Mouse (Mus musculus): ENCODE results near the gene Car4. TPM values are rescaled to one million over a fixed set of nuclear protein-coding genes. Genes with fewer than 3 reads are reported as not detected.
A peak's percentile ranks its signal among the peaks of the same experiment; 100 is the strongest.

Car4 gene
- polyA plus RNA-seq (2012; rRNA removed), result 87.7 and 88.1 TPM in 2 replicates

DNA sequence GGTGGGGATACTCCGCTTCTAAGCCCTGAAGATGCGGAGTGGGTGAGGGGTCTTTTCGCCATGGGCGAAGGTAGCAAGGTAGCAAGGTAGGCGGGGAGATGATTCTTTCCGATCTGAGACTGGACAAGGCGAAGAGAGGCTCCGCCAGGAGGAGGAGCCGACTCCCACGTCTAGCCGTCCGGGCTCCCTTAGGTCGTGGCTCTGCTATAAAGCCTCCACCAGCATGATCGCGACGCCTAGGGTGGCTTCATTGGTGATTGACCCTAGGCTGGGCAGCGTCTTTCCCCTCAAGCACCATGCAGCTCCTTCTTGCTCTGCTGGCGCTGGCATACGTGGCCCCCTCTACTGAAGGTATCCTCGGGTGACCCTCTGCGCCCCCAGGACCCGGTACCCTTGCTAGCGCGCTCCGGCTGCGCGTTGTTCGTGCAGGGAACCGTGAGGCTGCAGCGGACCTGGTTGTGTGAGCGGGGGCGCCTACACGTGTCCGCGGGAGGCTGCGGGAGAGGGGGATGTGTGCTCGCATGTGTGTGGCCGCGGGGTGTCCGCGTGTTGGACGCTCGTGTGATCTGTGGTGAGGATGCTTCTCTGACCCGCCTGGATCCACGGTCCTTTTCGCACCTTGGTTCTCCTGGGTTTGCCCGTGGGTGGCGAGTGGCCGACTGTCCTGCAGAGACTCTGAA lies at the start of gene Car4:
Gene Car4 (plus strand): TSS at position 196 of the 680 bp plus-strand sequence.
- no peaks in the 10 kb centered on the region for H3K4me1 ChIP-seq (ENCODE audit: control insufficient read depth, insufficient read depth, low read length)
- peak; percentile 76 for TF ChIP-seq POLR2A (IDR thresholded peaks at IDR 0.05; ENCODE audit: extremely low read depth, insufficient read depth, low read length)
- TF ChIP-seq CTCF (IDR thresholded peaks at IDR 0.05; ENCODE audit: extremely low read depth, insufficient read depth, low read length), result no peak
- peak within 1 kb of the TSS; percentile 74 for H3K27ac ChIP-seq (ENCODE audit: insufficient read depth, low read length)
- H3K4me3 ChIP-seq (ENCODE audit: insufficient read depth, low read length), result peak within 1 kb of the TSS; percentile 71

DNA sequence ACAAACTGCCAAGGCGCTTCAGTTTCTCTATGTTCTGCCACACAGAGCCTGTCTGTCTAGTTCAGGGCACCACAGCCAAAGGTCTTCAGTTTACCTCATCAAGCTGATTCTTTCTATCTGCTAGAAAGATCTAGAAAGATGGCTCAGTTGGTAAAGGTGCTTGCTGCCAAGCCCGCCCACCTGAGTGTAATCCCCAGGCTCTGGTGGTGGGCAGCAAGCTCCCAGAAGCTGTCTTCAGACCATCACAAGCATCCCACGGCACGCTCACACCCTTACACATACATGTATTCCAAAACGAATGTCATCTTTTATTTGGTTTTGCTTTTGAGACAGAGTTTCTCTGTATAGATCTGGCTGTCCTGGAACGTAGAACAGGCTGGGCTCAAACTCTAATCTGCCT lies 49.1 kb upstream of the Car4 start:
- Histone ChIP-seq H3K4me1 (ENCODE audit: control insufficient read depth, insufficient read depth, low read length) (peaks cover 2% of the 10 kb centered on the region), H3K4me3 (ENCODE audit: insufficient read depth, low read length) (no peak overlapping the region), H3K27ac (ENCODE audit: insufficient read depth, low read length) (no peak overlapping the region)
- TF ChIP-seq CTCF (IDR thresholded peaks at IDR 0.05; ENCODE audit: extremely low read depth, insufficient read depth, low read length) (no peak), POLR2A (IDR thresholded peaks at IDR 0.05; ENCODE audit: extremely low read depth, insufficient read depth, low read length) (no peak)

DNA sequence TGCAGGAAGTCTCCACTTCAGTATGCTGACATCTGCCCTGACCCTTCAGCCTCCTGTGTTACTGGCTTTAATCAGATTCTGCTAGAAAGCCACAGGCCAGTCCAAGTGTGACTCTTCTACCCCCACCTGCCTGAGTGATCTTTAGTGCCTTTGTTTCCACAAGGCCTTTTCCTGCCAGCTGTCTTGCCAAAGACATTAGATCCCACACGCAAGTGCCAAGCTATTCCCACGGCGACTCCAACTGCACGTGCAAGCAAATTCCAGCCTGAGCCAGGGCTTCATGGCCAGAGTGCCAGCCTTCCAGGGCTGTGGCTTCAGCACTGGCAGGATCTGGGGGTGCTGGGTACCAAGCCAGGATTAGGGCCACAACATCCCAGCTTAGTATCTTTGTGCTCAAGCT lies 47.2 kb upstream of the Car4 start:
- Histone ChIP-seq H3K4me1 (ENCODE audit: control insufficient read depth, insufficient read depth, low read length) (peaks cover 2% of the 10 kb centered on the region; the same call in 1 of the 2 replicates), H3K27ac (ENCODE audit: insufficient read depth, low read length) (no peak overlapping the region), H3K4me3 (ENCODE audit: insufficient read depth, low read length) (no peak overlapping the region)
- TF ChIP-seq POLR2A (IDR thresholded peaks at IDR 0.05; ENCODE audit: extremely low read depth, insufficient read depth, low read length), result no peak
- no peak for TF ChIP-seq CTCF (IDR thresholded peaks at IDR 0.05; ENCODE audit: extremely low read depth, insufficient read depth, low read length)

DNA sequence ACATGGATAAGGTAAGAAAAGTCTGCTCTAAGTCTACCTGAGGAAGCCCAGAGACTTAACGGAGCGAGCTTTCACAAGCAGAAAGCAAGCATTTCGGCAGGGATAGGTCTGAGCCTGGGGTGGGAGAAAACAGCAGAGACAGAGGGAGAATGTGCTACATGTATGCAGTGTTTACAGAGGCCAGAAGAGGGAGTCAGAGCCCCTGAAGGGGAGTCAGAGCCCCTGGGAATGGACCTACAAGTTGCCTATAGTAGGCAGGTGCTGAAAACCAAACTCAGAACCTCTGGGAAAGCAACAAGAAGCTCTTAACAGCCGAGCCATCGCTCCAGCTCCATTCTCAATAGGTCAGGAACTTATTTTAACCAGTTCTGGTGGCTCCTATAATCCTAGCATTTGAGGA lies 42.9 kb upstream of the Car4 start:
- no peaks in the 10 kb centered on the region; the same call in 1 of the 2 replicates for H3K4me1 ChIP-seq (ENCODE audit: control insufficient read depth, insufficient read depth, low read length)
- H3K4me3 ChIP-seq (ENCODE audit: insufficient read depth, low read length), result no peak overlapping the region; the same call in 1 of the 2 replicates
- no peak overlapping the region for H3K27ac ChIP-seq (ENCODE audit: insufficient read depth, low read length)
- TF ChIP-seq POLR2A (IDR thresholded peaks at IDR 0.05; ENCODE audit: extremely low read depth, insufficient read depth, low read length), result no peak
- TF ChIP-seq CTCF (IDR thresholded peaks at IDR 0.05; ENCODE audit: extremely low read depth, insufficient read depth, low read length), result no peak

DNA sequence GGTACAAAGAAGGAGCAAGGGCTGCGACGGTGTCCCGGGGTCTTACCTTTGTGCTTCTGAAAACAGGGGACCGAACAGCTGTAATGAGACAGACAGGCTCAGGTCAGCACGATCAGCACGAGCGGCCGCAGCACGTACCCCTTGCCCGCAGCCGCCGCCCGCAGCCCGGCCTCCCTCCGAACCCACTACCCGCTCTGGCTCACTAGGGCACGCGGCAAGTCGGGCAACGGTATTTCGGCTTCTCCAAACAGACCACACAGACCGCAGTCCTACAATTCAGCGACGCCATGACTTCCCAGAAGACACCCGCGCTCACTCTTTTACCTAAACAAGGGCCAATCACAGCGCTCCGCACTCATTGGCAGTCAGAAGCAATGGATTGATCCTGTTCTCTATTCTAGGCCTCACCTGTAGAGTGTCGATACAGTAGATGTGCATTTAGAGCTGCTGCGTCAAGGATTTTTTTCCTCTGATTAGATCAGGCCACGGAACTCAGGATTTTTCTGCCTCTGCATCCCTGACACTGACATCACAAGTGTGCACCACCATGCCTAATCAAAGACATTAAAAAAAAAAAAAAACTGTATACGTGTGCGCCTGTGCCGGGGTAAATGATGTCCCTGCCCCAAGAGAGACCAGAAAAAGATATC lies 41.4 kb upstream of the Car4 start, which contains the start of gene Znhit3:
Gene Znhit3 (minus strand): TSS at position 314 of the 650 bp plus-strand sequence.
- Histone ChIP-seq H3K4me1 (ENCODE audit: control insufficient read depth, insufficient read depth, low read length) (no peaks in the 10 kb centered on the region; the same call in 1 of the 2 replicates), H3K4me3 (ENCODE audit: insufficient read depth, low read length) (peak within 1 kb of the TSS; percentile 75), H3K27ac (ENCODE audit: insufficient read depth, low read length) (no peak within 1 kb of the TSS)
- TF ChIP-seq POLR2A (IDR thresholded peaks at IDR 0.05; ENCODE audit: extremely low read depth, insufficient read depth, low read length) (peak; percentile 87), CTCF (IDR thresholded peaks at IDR 0.05; ENCODE audit: extremely low read depth, insufficient read depth, low read length) (no peak)

DNA sequence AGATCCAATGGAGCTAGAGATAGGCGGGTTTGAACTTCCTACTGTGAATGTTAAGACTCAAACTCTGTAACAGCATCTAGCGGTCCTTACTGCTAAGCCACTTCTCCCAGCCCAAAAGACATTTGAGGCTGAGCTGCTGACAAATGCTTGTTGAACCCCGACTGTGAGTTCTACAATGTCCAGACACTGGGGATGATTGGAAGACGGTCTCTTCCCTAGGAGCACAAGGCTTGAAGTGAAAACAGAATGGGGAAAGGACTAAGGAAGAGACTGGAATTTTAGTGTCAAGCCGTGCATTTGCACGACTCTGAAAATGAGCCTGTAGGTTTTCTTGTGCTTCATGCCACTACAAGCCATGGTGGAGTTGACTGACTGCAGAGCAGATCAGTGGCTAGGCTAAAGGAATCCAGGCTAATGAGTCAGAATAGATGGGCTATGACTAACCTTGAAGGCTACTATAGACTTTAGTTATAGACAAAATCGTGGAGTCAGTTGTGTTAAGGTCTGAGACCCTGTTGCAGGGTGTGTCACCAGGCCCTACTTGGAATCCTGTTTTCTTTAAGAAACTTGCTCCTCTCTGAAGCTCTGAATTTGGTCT lies 40.8 kb upstream of the Car4 start:
- Histone ChIP-seq H3K4me3 (ENCODE audit: insufficient read depth, low read length) (peak overlapping the region; percentile 75), H3K27ac (ENCODE audit: insufficient read depth, low read length) (no peak overlapping the region), H3K4me1 (ENCODE audit: control insufficient read depth, insufficient read depth, low read length) (no peaks in the 10 kb centered on the region; the same call in 1 of the 2 replicates)
- no peak for TF ChIP-seq CTCF (IDR thresholded peaks at IDR 0.05; ENCODE audit: extremely low read depth, insufficient read depth, low read length)
- TF ChIP-seq POLR2A (IDR thresholded peaks at IDR 0.05; ENCODE audit: extremely low read depth, insufficient read depth, low read length), result no peak

DNA sequence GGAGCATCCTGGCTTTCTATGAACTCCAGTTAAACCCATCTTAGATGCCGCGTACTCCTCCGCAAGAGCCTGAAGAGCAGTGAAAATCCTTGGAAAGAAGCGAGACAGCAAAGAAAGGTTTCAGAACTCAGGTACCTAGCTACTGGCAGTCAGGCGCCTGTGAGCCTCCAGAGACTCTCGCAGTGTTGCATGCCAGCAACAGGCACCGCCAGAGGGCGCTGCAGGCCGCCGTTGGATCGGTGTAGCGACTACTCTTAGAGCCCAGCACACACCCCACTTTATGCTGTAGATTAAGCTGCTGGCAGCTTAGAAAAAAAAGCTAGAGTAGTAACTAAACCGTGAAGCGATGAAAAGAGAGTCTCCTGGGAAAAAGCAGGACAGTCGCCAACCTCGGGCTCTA lies 39.2 kb upstream of the Car4 start:
- no peaks in the 10 kb centered on the region; the same call in 1 of the 2 replicates for H3K4me1 ChIP-seq (ENCODE audit: control insufficient read depth, insufficient read depth, low read length)
- no peak overlapping the region for H3K27ac ChIP-seq (ENCODE audit: insufficient read depth, low read length)
- H3K4me3 ChIP-seq (ENCODE audit: insufficient read depth, low read length), result no peak overlapping the region
- TF ChIP-seq CTCF (IDR thresholded peaks at IDR 0.05; ENCODE audit: extremely low read depth, insufficient read depth, low read length) (peak; percentile 87), POLR2A (IDR thresholded peaks at IDR 0.05; ENCODE audit: extremely low read depth, insufficient read depth, low read length) (no peak)

DNA sequence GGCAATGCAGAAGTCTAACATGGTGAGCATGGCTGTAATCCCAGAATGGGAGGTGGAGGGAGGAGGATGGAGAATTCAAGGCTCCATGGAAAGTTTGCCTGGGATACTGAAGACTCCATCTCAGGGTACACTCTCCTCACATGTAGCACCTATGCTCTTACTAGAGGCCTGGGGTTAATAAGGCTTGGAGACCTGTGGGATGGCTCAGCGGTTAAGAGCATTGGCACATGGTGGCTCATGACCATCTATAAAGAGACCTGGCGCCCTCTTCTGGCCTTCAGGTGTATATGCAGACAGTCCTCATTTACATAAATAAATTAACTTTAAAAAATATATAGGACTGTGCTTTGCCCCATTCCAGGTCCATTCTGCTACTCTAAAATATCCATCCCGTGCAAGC lies 38.3 kb upstream of the Car4 start:
- no peaks in the 10 kb centered on the region; the same call in 1 of the 2 replicates for H3K4me1 ChIP-seq (ENCODE audit: control insufficient read depth, insufficient read depth, low read length)
- H3K4me3 ChIP-seq (ENCODE audit: insufficient read depth, low read length), result no peak overlapping the region
- no peak overlapping the region for H3K27ac ChIP-seq (ENCODE audit: insufficient read depth, low read length)
- TF ChIP-seq CTCF (IDR thresholded peaks at IDR 0.05; ENCODE audit: extremely low read depth, insufficient read depth, low read length) (peak; percentile 36; the same call in 1 of the 2 replicates), POLR2A (IDR thresholded peaks at IDR 0.05; ENCODE audit: extremely low read depth, insufficient read depth, low read length) (no peak)

DNA sequence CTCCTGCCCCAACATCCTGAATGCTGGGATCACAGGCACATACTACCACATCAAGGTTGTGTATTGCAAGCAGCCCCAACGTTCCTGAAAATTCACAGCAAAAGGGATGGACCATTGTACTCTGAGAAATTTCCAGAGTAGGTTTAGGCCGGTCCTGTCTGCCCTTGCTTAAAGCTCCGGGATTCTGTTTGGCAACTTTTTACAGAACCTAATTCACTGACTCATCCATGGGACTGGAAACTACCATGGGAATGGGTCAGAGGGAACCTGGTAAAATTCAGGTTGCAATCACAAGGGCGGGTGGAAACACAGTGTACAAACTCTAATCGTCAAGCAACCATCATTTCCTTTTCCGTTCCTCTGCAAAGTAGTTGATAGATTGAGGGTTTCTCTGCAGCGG lies 37.6 kb upstream of the Car4 start:
- Histone ChIP-seq H3K27ac (ENCODE audit: insufficient read depth, low read length) (no peak overlapping the region), H3K4me1 (ENCODE audit: control insufficient read depth, insufficient read depth, low read length) (no peaks in the 10 kb centered on the region), H3K4me3 (ENCODE audit: insufficient read depth, low read length) (no peak overlapping the region)
- TF ChIP-seq POLR2A (IDR thresholded peaks at IDR 0.05; ENCODE audit: extremely low read depth, insufficient read depth, low read length), result no peak
- no peak for TF ChIP-seq CTCF (IDR thresholded peaks at IDR 0.05; ENCODE audit: extremely low read depth, insufficient read depth, low read length)
